Mouse (Mus musculus): ENCODE results near the gene Ttc22. TPM values are rescaled to one million over a fixed set of nuclear protein-coding genes. Genes with fewer than 3 reads are reported as not detected.

The Ttc22 gene
- polyA plus RNA-seq (2016; fragmentation: Nextera tagmentation; extraction: Ambion mirVana), result 0.61 and 0.95 TPM in 2 replicates

DNA sequence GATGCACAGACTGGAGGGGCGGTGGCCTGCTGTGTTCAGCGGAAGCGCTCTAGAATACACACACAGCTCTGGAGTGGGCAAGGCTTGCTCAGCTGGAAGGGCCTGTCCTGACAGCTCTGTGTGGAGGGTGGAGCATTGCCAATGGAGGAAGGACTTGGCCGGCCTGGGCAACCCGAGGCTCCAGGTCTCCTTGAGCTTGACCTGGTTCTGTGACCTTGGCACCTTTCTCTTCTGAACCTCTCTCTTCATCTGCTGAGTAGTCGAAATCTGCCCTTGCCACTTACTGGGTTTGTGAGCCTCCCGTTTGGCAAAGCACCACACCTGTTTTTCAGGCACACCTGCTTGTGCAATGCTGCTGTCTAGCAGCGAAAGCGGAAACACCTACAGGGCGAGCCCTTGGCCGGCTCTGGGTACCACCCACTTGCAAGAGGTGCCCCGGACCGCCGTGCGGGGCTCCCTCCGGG lies at the start of gene Ttc22:
TSS of gene Ttc22 (plus strand) at position 403 of the 464 bp plus-strand sequence.
- ATAC-seq (ENCODE audit: insufficient number of reproducible peaks, insufficient read depth, low FRiP score, low TSS enrichment), result no peak

DNA sequence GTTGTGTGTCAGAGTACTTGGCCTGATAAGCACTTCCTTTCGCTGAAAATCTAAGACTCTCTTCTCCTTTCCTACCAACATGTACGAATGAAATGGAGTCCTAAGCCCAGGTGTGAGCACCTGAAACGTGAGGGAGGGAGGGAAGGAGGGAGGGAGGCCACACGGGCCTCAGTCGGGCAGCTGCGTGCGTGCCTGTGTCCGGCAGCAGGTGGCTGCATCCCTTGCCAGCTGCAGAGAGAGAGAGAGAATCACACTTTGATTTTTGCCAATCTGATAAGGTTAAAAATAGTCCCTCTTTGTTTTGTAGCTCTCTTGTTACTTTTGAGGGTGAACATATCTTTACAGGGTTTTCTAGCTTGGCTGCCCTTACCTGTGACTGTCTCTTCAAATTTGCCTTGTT lies 47.2 kb upstream of the Ttc22 start:
- Histone ChIP-seq H3K4me1 (no peaks in the 10 kb centered on the region), H3K27ac (no peak overlapping the region), H3K9ac (no peak overlapping the region), H3K27me3 (no peaks in the 10 kb centered on the region), H3K4me2 (replicated peaks) (no peak overlapping the region), H3K36me3 (peaks cover 87% of the 10 kb centered on the region), H3K9me3 (no peaks in the 10 kb centered on the region), H3K4me3 (no peak overlapping the region)
- ATAC-seq (ENCODE audit: insufficient number of reproducible peaks, insufficient read depth, low FRiP score, low TSS enrichment), result no peak
- WGBS, result 89% methylated on average over 8 of the region's 8 CpGs

More for the DNA sequence above, at the start of gene Ttc22:
- peaks cover 63% of the 10 kb centered on the region for H3K27me3 ChIP-seq
- no peak within 1 kb of the TSS for H3K4me2 ChIP-seq (replicated peaks)
- no peak within 1 kb of the TSS for H3K27ac ChIP-seq
- no peaks in the 10 kb centered on the region for H3K9me3 ChIP-seq
- no peaks in the 10 kb centered on the region for H3K36me3 ChIP-seq
- H3K4me1 ChIP-seq, result peaks cover 6% of the 10 kb centered on the region
- no peak within 1 kb of the TSS for H3K4me3 ChIP-seq
- 28% methylated on average over 16 of the region's 16 CpGs for WGBS
- no peak within 1 kb of the TSS for H3K9ac ChIP-seq

DNA sequence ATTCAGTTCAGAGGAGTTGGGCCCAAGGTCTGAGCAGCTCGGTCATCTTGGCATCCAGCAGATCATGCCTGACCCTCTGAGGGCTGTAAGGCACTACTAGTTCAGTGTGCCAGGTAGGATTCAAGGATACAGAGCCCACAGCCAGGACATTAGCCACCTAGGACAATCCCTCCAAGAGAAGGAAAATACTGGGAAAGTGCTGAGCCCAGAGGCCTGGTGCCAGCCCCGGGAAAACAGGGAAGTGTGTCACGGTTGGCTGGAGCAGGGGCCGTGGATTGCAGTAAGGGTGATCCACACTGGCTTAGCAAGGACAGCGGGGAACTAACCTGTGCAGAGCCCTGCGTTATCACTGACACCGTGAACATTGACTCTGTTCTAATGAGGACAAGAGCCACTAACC lies 44.7 kb upstream of the Ttc22 start:
- no peak overlapping the region for H3K4me2 ChIP-seq (replicated peaks)
- no peaks in the 10 kb centered on the region for H3K4me1 ChIP-seq
- no peaks in the 10 kb centered on the region for H3K27me3 ChIP-seq
- ATAC-seq (ENCODE audit: insufficient number of reproducible peaks, insufficient read depth, low FRiP score, low TSS enrichment), result no peak
- H3K9ac ChIP-seq, result no peak overlapping the region
- H3K36me3 ChIP-seq, result peaks cover 89% of the 10 kb centered on the region
- no peak overlapping the region for H3K4me3 ChIP-seq
- 83% methylated on average over 7 of the region's 7 CpGs for WGBS
- H3K9me3 ChIP-seq, result no peaks in the 10 kb centered on the region
- H3K27ac ChIP-seq, result no peak overlapping the region

DNA sequence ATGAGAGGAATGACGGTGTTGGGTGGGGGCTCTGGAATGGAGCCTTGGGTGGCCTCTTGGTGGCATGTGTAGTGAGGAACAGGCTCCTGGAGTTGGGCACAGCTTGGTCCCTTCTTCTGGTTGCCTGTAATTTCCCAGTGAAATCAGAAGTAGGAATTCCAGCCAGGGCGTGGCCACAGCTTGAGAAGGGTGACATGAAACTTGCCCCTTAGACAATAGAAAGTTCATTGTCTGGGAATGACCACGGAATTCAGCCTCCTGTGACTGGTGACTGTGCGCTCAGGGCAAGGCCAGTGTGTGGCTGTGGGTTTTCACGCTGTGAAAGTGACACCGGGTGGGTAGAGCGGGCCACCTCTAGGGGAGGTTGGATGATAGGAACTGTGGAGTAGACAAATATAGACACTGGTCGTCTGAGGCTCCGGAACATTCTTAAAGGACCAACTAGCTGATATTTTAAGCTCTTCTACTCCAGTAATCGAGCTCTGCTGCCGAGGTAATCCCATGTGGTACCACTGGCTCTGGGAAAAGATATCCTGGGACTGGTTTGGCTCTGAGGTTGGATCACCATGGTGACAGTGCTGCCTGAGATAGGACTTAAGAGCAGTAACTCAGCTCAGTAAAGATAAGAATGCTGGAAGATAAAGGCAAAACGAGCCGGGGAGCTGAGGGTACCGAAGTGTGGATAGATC lies 40.9 kb upstream of the Ttc22 start:
- H3K9ac ChIP-seq, result no peak overlapping the region
- no peak overlapping the region for H3K4me2 ChIP-seq (replicated peaks)
- 88% methylated on average over 14 of the region's 14 CpGs for WGBS
- peaks cover 86% of the 10 kb centered on the region for H3K36me3 ChIP-seq
- no peaks in the 10 kb centered on the region for H3K27me3 ChIP-seq
- H3K4me1 ChIP-seq, result no peaks in the 10 kb centered on the region
- H3K27ac ChIP-seq, result no peak overlapping the region
- no peak overlapping the region for H3K4me3 ChIP-seq
- no peak for ATAC-seq (ENCODE audit: insufficient number of reproducible peaks, insufficient read depth, low FRiP score, low TSS enrichment)
- no peaks in the 10 kb centered on the region for H3K9me3 ChIP-seq

DNA sequence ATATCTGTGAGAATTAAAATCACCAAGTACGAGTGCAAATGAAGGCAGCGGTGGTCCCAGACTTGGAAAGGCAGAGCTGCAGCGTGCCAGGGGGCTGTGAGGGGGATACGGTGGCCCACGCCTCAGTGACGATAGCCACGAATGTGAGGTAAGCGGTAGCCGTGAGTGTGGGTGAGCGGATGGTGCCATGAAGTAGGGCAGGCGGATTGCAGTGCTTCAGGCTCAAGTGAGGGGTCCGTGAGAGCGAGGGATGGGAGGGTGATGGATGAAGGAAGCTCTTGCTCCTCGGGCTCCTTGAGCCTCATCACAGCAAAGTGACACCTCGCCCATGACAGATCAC lies 40.4 kb upstream of the Ttc22 start:
- Histone ChIP-seq H3K9ac (no peak overlapping the region), H3K4me3 (no peak overlapping the region), H3K27me3 (no peaks in the 10 kb centered on the region), H3K4me2 (replicated peaks) (no peak overlapping the region), H3K36me3 (peaks cover 87% of the 10 kb centered on the region), H3K4me1 (no peaks in the 10 kb centered on the region), H3K27ac (no peak overlapping the region), H3K9me3 (no peaks in the 10 kb centered on the region)
- no peak for ATAC-seq (ENCODE audit: insufficient number of reproducible peaks, insufficient read depth, low FRiP score, low TSS enrichment)
- WGBS, result 91% methylated on average over 15 of the region's 15 CpGs

DNA sequence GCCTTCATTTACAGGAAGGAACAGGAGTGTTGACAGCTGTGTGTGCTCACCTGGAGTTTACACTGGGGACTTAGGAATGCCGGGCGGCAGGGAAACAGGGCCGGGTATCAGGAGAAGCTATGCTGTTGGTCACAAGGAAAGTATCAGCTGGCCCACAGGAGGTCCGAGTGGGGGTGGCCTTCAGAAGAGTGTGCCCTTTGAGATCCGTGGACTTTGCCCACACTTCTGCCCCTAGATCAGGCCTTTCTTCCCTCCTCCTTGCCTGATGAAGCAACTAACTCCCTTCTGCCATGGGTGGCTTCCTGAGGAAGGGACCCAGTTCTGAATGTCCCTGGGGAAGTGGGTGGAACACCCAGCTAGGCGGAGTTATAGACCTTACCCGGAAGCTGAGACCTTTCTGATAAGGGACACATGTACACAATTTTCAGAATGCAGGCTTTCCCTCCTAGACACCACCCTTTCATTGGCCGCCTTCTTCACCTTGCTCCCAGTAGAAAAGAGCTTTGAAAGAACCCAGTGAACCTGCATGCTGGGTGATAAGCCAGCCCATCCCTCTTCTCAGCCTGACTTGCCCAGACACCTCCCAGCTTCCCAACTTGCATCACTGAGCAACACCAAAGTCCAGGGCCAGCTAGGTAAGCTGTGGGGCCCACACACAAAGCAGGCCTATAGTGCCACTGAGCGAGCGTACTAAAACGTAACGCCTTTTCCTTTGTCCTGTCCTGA lies 39.6 kb upstream of the Ttc22 start:
- H3K9me3 ChIP-seq, result no peaks in the 10 kb centered on the region
- no peak overlapping the region for H3K4me2 ChIP-seq (replicated peaks)
- peaks cover 89% of the 10 kb centered on the region for H3K36me3 ChIP-seq
- ATAC-seq (ENCODE audit: insufficient number of reproducible peaks, insufficient read depth, low FRiP score, low TSS enrichment), result no peak
- no peak overlapping the region for H3K27ac ChIP-seq
- no peaks in the 10 kb centered on the region for H3K27me3 ChIP-seq
- no peaks in the 10 kb centered on the region for H3K4me1 ChIP-seq
- no peak overlapping the region for H3K4me3 ChIP-seq
- 87% methylated on average over 12 of the region's 12 CpGs for WGBS
- no peak overlapping the region for H3K9ac ChIP-seq

DNA sequence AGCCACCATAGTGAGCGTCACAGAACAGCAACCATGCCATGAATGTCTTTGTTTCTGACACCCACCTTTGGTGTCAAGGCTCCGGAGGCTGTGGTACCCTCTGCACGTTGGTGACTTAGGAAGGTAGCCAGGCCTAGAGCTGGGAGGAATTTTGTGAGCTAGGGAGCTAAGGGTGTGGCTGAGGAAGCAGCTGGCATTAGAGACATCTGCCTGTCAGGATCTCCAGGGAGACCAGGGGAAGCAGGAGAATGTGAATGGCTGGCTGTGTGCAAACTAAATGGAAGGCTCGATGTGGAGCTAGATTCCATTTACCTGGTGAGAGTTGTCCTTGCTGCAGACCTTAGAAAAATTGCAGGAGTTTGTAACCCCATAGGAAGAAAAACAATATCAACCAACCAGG lies 37.6 kb upstream of the Ttc22 start:
- Histone ChIP-seq H3K27me3 (no peaks in the 10 kb centered on the region), H3K4me1 (no peaks in the 10 kb centered on the region), H3K4me2 (replicated peaks) (no peak overlapping the region), H3K9ac (no peak overlapping the region), H3K4me3 (no peak overlapping the region), H3K9me3 (no peaks in the 10 kb centered on the region), H3K27ac (no peak overlapping the region), H3K36me3 (peaks cover 87% of the 10 kb centered on the region)
- ATAC-seq (ENCODE audit: insufficient number of reproducible peaks, insufficient read depth, low FRiP score, low TSS enrichment), result no peak
- WGBS, result 93% methylated on average over 4 of the region's 4 CpGs

DNA sequence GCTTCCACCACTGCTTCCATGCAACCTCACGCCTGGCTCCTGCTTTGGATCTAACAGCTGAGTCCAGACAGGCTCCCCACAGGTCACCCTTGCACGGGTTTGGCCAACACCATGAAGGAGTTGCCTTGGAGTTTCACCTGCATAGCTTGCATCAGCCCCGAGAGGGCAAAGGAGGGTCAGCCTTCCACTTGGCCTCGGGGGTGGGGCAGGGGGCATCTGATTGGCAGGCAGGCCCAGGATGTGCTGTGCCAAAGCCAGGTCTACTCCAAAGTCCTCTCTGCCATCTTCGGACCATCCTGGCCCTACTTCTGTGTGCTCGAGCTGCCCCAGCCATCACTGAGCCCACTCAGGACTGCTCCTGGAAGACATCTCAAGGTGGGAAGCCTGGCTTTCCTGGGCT lies 35.2 kb upstream of the Ttc22 start:
- peaks cover 79% of the 10 kb centered on the region for H3K36me3 ChIP-seq
- H3K9ac ChIP-seq, result no peak overlapping the region
- H3K27ac ChIP-seq, result no peak overlapping the region
- no peaks in the 10 kb centered on the region for H3K9me3 ChIP-seq
- H3K4me3 ChIP-seq, result no peak overlapping the region
- no peaks in the 10 kb centered on the region for H3K4me1 ChIP-seq
- 88% methylated on average over 6 of the region's 6 CpGs for WGBS
- no peak for ATAC-seq (ENCODE audit: insufficient number of reproducible peaks, insufficient read depth, low FRiP score, low TSS enrichment)
- H3K27me3 ChIP-seq, result no peaks in the 10 kb centered on the region
- H3K4me2 ChIP-seq (replicated peaks), result no peak overlapping the region

DNA sequence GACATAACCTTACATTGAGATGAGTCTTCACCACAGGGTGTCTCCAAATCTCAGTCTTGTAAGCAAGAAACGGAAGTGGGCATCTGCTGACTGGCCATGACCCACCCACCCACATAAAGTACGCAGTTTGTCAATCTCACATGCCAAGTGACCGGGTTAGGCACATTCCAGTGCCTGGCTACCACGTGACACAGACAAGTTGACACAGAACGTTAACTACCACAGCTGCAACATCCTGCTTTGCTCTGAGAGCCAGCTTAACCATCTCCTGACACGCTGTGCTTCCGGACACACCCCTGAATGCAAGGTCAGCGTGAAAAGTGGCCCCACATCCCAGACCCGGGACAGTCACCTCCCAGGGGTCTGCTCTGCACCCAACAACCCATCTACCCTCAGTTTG lies 32.1 kb upstream of the Ttc22 start:
- H3K9ac ChIP-seq, result no peak overlapping the region
- H3K4me1 ChIP-seq, result no peaks in the 10 kb centered on the region
- WGBS, result 80% methylated on average over 9 of the region's 9 CpGs
- H3K36me3 ChIP-seq, result peaks cover 52% of the 10 kb centered on the region
- no peak overlapping the region for H3K4me3 ChIP-seq
- no peaks in the 10 kb centered on the region for H3K9me3 ChIP-seq
- ATAC-seq (ENCODE audit: insufficient number of reproducible peaks, insufficient read depth, low FRiP score, low TSS enrichment), result no peak
- no peaks in the 10 kb centered on the region for H3K27me3 ChIP-seq
- H3K27ac ChIP-seq, result no peak overlapping the region
- no peak overlapping the region for H3K4me2 ChIP-seq (replicated peaks)

DNA sequence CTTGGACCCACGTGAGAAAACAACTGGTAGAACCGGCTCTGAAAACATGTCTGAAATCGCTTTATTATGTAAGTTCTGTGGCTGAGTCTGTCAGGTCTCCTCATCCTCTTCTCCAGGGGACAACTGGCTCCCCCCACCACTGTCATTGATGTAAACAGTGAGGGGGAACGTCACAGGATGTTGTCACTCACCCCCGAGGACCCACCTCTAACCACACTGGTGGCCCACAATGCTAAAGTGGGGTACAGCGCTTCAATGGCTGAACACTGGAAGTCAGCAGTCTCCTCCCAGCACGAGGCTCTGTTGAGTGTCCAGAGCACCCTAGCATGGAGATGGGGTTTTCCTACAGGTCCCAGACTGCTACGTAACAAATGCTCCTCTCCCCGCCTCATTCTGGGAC lies 31.4 kb upstream of the Ttc22 start:
- Histone ChIP-seq H3K9ac (no peak overlapping the region), H3K4me3 (no peak overlapping the region), H3K9me3 (no peaks in the 10 kb centered on the region), H3K36me3 (peaks cover 45% of the 10 kb centered on the region), H3K27me3 (no peaks in the 10 kb centered on the region), H3K4me1 (no peaks in the 10 kb centered on the region), H3K4me2 (replicated peaks) (no peak overlapping the region), H3K27ac (no peak overlapping the region)
- WGBS, result 85% methylated on average over 9 of the region's 9 CpGs
- ATAC-seq (ENCODE audit: insufficient number of reproducible peaks, insufficient read depth, low FRiP score, low TSS enrichment), result no peak

DNA sequence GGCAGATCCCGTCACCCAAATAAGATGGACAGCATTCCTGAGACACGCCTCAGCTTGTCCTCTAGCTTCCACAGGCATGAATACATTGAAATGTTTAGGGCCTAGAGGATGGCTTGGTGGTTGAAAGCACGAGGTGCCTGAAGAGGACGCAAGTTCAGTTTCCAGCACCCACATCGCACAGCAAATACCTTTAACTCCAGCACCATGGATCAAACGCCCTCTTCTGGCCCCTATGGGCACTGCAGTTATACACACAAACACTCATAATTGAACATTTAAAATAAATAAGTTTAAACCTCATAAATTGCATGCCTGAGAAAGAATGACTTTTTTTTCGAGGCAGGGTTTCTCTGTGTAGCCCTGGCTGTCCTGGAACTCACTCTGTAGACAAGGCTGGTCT lies 28.6 kb upstream of the Ttc22 start:
- H3K27me3 ChIP-seq, result no peaks in the 10 kb centered on the region
- ATAC-seq (ENCODE audit: insufficient number of reproducible peaks, insufficient read depth, low FRiP score, low TSS enrichment), result no peak
- no peak overlapping the region for H3K4me3 ChIP-seq
- H3K4me1 ChIP-seq, result no peaks in the 10 kb centered on the region
- H3K9ac ChIP-seq, result no peak overlapping the region
- H3K36me3 ChIP-seq, result peaks cover 17% of the 10 kb centered on the region
- no peak overlapping the region for H3K4me2 ChIP-seq (replicated peaks)
- WGBS, result 56% methylated on average over 7 of the region's 7 CpGs
- no peak overlapping the region for H3K27ac ChIP-seq
- no peaks in the 10 kb centered on the region for H3K9me3 ChIP-seq

DNA sequence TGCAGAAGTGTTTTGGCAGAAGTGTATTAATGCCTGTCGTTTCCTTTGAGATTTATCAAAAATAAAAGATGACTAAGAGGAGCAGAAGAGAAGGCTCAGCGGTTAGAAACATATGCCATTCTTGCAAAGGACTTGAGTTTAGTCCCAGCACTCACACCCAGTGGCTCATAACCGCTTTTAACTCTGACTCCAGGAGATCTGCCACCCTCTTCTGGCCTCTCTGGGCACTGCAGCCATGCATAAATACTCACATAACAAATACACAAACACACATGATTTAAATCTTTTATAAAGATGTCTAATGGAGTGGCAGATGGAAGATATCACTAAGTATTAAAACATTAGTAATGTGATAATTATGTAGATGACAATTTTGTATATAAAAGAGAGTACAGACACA lies 26.0 kb upstream of the Ttc22 start:
- WGBS, result 60% methylated on average over 3 of the region's 3 CpGs
- Histone ChIP-seq H3K27ac (no peak overlapping the region), H3K4me1 (no peaks in the 10 kb centered on the region), H3K9me3 (no peaks in the 10 kb centered on the region), H3K4me3 (no peak overlapping the region), H3K27me3 (no peaks in the 10 kb centered on the region), H3K9ac (no peak overlapping the region), H3K4me2 (replicated peaks) (no peak overlapping the region), H3K36me3 (peaks cover 2% of the 10 kb centered on the region; the same call in 1 of the 2 replicates)
- ATAC-seq (ENCODE audit: insufficient number of reproducible peaks, insufficient read depth, low FRiP score, low TSS enrichment), result no peak

Data from embryonic facial prominence, embryonic 12.5 days (tissue).